Mouse (Mus musculus): ENCODE results near the gene 2410131K14Rik.

The 2410131K14Rik gene

DNA sequence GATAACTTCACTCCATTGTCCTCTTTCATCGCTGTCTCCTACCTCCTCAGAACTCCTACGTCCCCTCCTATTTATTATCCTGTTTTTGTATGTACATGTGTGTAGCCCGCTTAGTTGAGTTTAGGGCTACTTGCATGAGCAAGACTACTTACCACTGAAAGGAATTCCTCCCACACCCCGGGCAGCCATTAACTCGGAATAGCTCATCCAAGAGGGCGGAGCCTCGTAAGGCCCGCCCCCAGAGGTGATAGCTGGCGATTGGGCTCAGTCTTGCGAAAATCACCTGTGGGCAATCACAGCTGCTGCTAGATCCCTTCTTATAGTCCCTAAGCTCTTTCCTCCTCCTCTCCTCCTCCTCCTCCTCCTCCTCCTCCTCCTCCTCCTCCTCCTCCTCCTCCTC is 66.2 kb downstream of the 2410131K14Rik start:
- no peak for DNase-seq (ENCODE audit: low spot score)

DNA sequence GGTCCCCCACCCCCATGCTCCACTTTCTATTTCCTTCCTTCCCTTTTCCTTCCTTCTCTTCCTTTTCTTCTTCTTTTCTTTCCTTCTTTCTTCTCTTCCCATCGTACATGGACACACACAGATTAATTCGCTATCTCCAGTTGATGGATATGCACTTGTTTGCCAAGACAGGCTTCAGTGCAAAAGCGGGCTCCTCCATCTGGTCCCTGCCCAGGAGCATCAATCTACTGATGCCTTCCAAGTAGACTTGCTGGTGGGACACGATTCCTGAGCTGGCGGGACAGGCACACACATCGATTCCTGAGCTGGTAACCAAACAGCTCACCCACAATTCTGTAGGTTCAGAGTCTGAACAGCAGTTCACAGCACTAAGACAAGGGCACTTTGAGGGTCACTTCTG is 68.7 kb downstream of the 2410131K14Rik start:
- no peak for DNase-seq (ENCODE audit: low spot score)
